Mouse (Mus musculus): Measurements from ENCODE around the gene Zfp292. TPM values are rescaled to one million over a fixed set of nuclear protein-coding genes. Genes with fewer than 3 reads are reported as not detected.

Zfp292 gene
- polyA plus RNA-seq, 2 experiments, result 2.5 to 4.7 TPM

GRCm38 (mm10) chr4:34889812-34890185 is 7.0 kb upstream of the Zfp292 start:
- no peaks in the 10 kb centered on the region for H3K9me3 ChIP-seq (ENCODE audit: control insufficient read depth, low read length)
- no peak overlapping the region for H3K4me3 ChIP-seq (ENCODE audit: insufficient read depth in 1 of 2, low read depth in 2 of 2, low read length in 2 of 2)
- WGBS (ENCODE audit: insufficient replicate concordance), result 13% methylated on average over 2 of the region's 2 CpGs
- peak overlapping the region; percentile 36 for H3K4me2 ChIP-seq (ENCODE audit: low read depth)
- H3K27ac ChIP-seq, result no peak overlapping the region
- no peaks in the 10 kb centered on the region for H3K36me3 ChIP-seq (replicated peaks; ENCODE audit: control insufficient read depth, insufficient read depth, low read depth)
- peaks cover 6 to 16% of the 10 kb centered on the region in 2 experiments for H3K4me1 ChIP-seq (replicated peaks; ENCODE audit: control insufficient read depth in 2 of 2, insufficient read depth in 2 of 2, low read length in 1 of 2)
- TF ChIP-seq EP300 (IDR thresholded peaks at IDR 0.05; ENCODE audit: low read depth), result no peak
- no peak for TF ChIP-seq CTCF (IDR thresholded peaks at IDR 0.05; ENCODE audit: low read depth)
- H3K27me3 ChIP-seq (ENCODE audit: control insufficient read depth, insufficient read depth, low read length), result peaks cover 2% of the 10 kb centered on the region; the same call in 1 of the 2 replicates
- no peak for DNase-seq (ENCODE audit: low read depth in 3 of 3, low spot score in 3 of 3)
- no peak for ATAC-seq (ENCODE audit: insufficient read depth)
- no peak overlapping the region for H3K9ac ChIP-seq (replicated peaks)

GRCm38 (mm10) chr4:34889101-34889811 is 6.5 kb upstream of the Zfp292 start:
- no peaks in the 10 kb centered on the region for H3K9me3 ChIP-seq (ENCODE audit: control insufficient read depth, low read length)
- TF ChIP-seq EP300 (IDR thresholded peaks at IDR 0.05; ENCODE audit: low read depth) (peak; percentile 54), CTCF (IDR thresholded peaks at IDR 0.05; ENCODE audit: low read depth) (no peak)
- H3K27me3 ChIP-seq (ENCODE audit: control insufficient read depth, insufficient read depth, low read length), result peaks cover 2% of the 10 kb centered on the region; the same call in 1 of the 2 replicates
- WGBS (ENCODE audit: insufficient replicate concordance), result 11% methylated on average over 15 of the region's 15 CpGs
- DNase-seq (ENCODE audit: low read depth in 3 of 3, low spot score in 3 of 3), result no peak
- ATAC-seq (ENCODE audit: insufficient read depth), result no peak
- H3K4me2 ChIP-seq (ENCODE audit: low read depth), result peak overlapping the region; percentile 36
- H3K4me1 ChIP-seq (replicated peaks; ENCODE audit: control insufficient read depth in 2 of 2, insufficient read depth in 2 of 2, low read length in 1 of 2), result peaks cover 6 to 16% of the 10 kb centered on the region in 2 experiments
- no peaks in the 10 kb centered on the region for H3K36me3 ChIP-seq (replicated peaks; ENCODE audit: control insufficient read depth, insufficient read depth, low read depth)
- H3K4me3 ChIP-seq (ENCODE audit: insufficient read depth in 1 of 2, low read depth in 2 of 2, low read length in 2 of 2), result no peak overlapping the region
- no peak overlapping the region for H3K27ac ChIP-seq
- no peak overlapping the region for H3K9ac ChIP-seq (replicated peaks)

GRCm38 (mm10) chr4:34887295-34887694 is 4.5 kb upstream of the Zfp292 start:
- Histone ChIP-seq H3K4me2 (ENCODE audit: low read depth) (peak overlapping the region; percentile 89), H3K27me3 (ENCODE audit: control insufficient read depth, insufficient read depth, low read length) (no peaks in the 10 kb centered on the region; the same call in 1 of the 2 replicates), H3K4me1 (replicated peaks; ENCODE audit: control insufficient read depth in 2 of 2, insufficient read depth in 2 of 2, low read length in 1 of 2) (peaks cover 11 to 21% of the 10 kb centered on the region in 2 experiments), H3K36me3 (replicated peaks; ENCODE audit: control insufficient read depth, insufficient read depth, low read depth) (no peaks in the 10 kb centered on the region), H3K27ac (no peak overlapping the region; the same call in 1 of the 2 replicates), H3K4me3 (ENCODE audit: insufficient read depth in 1 of 2, low read depth in 2 of 2, low read length in 2 of 2) (peak overlapping the region; percentile 68 to 80), H3K9me3 (ENCODE audit: control insufficient read depth, low read length) (no peaks in the 10 kb centered on the region), H3K9ac (replicated peaks) (peak overlapping the region; percentile 66)
- WGBS (ENCODE audit: insufficient replicate concordance), result 15% methylated on average over 7 of the region's 7 CpGs
- no peak for ATAC-seq (ENCODE audit: insufficient read depth)
- TF ChIP-seq EP300 (IDR thresholded peaks at IDR 0.05; ENCODE audit: low read depth) (no peak), CTCF (IDR thresholded peaks at IDR 0.05; ENCODE audit: low read depth) (no peak)
- DNase-seq (ENCODE audit: low read depth in 3 of 3, low spot score in 3 of 3), result no peak

GRCm38 (mm10) chr4:34886490-34887111 is 3.8 kb upstream of the Zfp292 start:
- peak overlapping the region; percentile 89 for H3K4me2 ChIP-seq (ENCODE audit: low read depth)
- DNase-seq (ENCODE audit: low read depth in 3 of 3, low spot score in 3 of 3) (peak; percentile 66 to 74 (median 73)), ATAC-seq (ENCODE audit: insufficient read depth) (peak; percentile 80)
- peak overlapping the region; percentile 16 for H3K27ac ChIP-seq
- no peak; the same call in 1 of the 2 replicates for TF ChIP-seq CTCF (IDR thresholded peaks at IDR 0.05; ENCODE audit: low read depth)
- no peak for TF ChIP-seq EP300 (IDR thresholded peaks at IDR 0.05; ENCODE audit: low read depth)
- H3K27me3 ChIP-seq (ENCODE audit: control insufficient read depth, insufficient read depth, low read length), result no peaks in the 10 kb centered on the region; the same call in 1 of the 2 replicates
- H3K4me1 ChIP-seq (replicated peaks; ENCODE audit: control insufficient read depth in 2 of 2, insufficient read depth in 2 of 2, low read length in 1 of 2), result peaks cover 13 to 21% of the 10 kb centered on the region in 2 experiments
- no peaks in the 10 kb centered on the region for H3K9me3 ChIP-seq (ENCODE audit: control insufficient read depth, low read length)
- peak overlapping the region; percentile 66 for H3K9ac ChIP-seq (replicated peaks)
- WGBS (ENCODE audit: insufficient replicate concordance), result under 1% methylated on average over 48 of the region's 48 CpGs
- H3K36me3 ChIP-seq (replicated peaks; ENCODE audit: control insufficient read depth, insufficient read depth, low read depth), result no peaks in the 10 kb centered on the region
- peak overlapping the region; percentile 68 to 80 for H3K4me3 ChIP-seq (ENCODE audit: insufficient read depth in 1 of 2, low read depth in 2 of 2, low read length in 2 of 2)

Measured in liver, embryonic 14.5 days (tissue).